Mouse (Mus musculus) bone marrow, adult 2 months (tissue): ENCODE measurements around the gene Tnfrsf19. TPM values are rescaled to one million over a fixed set of nuclear protein-coding genes. Genes with fewer than 3 reads are reported as not detected.

Source experiments
- H3K27ac ChIP-seq: fragments of 200-500 bp; 2 replicates; pipeline ENCODE4 v1.5.1; 2012; ENCODE audit warnings: low read depth, mild to moderate bottlenecking, control low read depth, inconsistent platforms, low read length; ENCODE audit not compliant: control insufficient read depth, poor library complexity, insufficient read depth
- H3K4me1 ChIP-seq: fragments of 200-500 bp; 2 replicates; pipeline ENCODE4 v1.6.1; 2011; ENCODE audit warnings: low read length; ENCODE audit not compliant: control insufficient read depth, insufficient read depth
- H3K4me3 ChIP-seq: fragments of 200-500 bp; replicated peaks from 2 replicates; pipeline ENCODE3; 2011; ENCODE audit warnings: mild to moderate bottlenecking, low read depth, low read length, control low read depth; ENCODE audit not compliant: control insufficient read depth
- CTCF ChIP-seq: fragments of 200-500 bp; IDR thresholded peaks from 2 replicates; pipeline ENCODE4 v1.5.1; 2011; ENCODE audit warnings: low read length, control low read depth; ENCODE audit not compliant: control insufficient read depth, insufficient read depth
- POLR2A ChIP-seq: fragments of 200-500 bp; IDR thresholded peaks from 2 replicates; pipeline ENCODE4 v1.6.1; 2011; ENCODE audit warnings: low read depth, mild to moderate bottlenecking, control low read depth, low read length, borderline replicate concordance; ENCODE audit not compliant: control insufficient read depth
- WGBS: fragments of 180-500 bp; shearing (Covaris S2); methylation state at CpG from one replicate; pipeline ENCODE4 v1.1.7; 2018; 5-methylcytosine and 5-hydroxymethylcytosine counted together
- polyA plus RNA-seq: library from polyadenylated mRNA; stranded (reverse); fragments of >200 nt; gene quantifications from 2 replicates; pipeline ENCODE4 v1.2.4, GENCODE M21; 2011; ENCODE audit warnings: low replicate concordance; ENCODE audit not compliant: missing spikeins, insufficient read depth, insufficient read length

Tnfrsf19 gene
- polyA plus RNA-seq, 1 experiment, result 2.9 TPM

GRCm38 (mm10) chr14:61012397-61012931 lies 33.8 kb downstream of the Tnfrsf19 start:
- Histone ChIP-seq H3K4me1 (no peaks in the 10 kb centered on the region; the same call in 1 of the 2 replicates), H3K4me3 (no peak overlapping the region), H3K27ac (no peak overlapping the region)
- no peak for TF ChIP-seq POLR2A
- TF ChIP-seq CTCF, result no peak
- WGBS, result 9% methylated on average over 17 of the region's 17 CpGs

DNA sequence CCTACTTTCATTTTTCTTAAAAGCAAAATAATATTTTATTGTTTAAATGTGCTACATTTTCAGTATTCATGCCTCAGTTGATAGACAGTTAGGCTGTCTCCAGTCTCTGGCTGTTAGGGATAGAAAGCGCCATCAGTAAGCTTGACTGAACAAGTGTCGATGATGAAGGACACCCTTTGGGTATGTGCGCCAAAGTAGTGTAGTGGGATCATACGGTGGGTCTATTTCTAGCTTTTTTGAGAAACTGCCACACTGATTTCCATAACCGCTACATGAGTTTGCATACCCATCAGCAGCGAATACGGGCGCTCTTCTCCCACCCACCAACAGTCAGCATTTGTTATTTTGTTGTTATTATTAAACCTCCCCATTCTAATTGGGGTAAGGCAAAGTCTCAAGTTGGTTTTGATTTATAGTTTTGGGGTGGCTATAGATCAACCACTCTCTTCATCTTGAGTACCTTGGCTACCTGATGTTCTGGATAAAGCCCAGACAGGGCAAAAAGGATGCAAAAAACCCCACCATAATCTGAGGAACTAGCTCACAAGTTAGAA lies 34.6 kb downstream of the Tnfrsf19 start:
- 90% methylated on average over 8 of the region's 8 CpGs for WGBS
- Histone ChIP-seq H3K27ac (no peak overlapping the region), H3K4me3 (no peak overlapping the region), H3K4me1 (no peaks in the 10 kb centered on the region; the same call in 1 of the 2 replicates)
- TF ChIP-seq POLR2A (no peak), CTCF (no peak)

- no peak for TF ChIP-seq CTCF
- no peak for TF ChIP-seq POLR2A
- Histone ChIP-seq H3K4me3 (no peak overlapping the region), H3K27ac (no peak overlapping the region), H3K4me1 (no peaks in the 10 kb centered on the region; the same call in 1 of the 2 replicates)
- 76% methylated on average over 17 of the region's 17 CpGs for WGBS
Measured at GRCm38 (mm10) chr14:61005127-61005837, 41.0 kb downstream of the Tnfrsf19 start.

- TF ChIP-seq POLR2A (no peak), CTCF (no peak)
- WGBS, result 87% methylated on average over 6 of the region's 6 CpGs
Measured at GRCm38 (mm10) chr14:61003676-61004075, 42.6 kb downstream of the Tnfrsf19 start.

GRCm38 (mm10) chr14:61000072-61000471 lies 46.2 kb downstream of the Tnfrsf19 start:
- WGBS, result 85% methylated on average over 5 of the region's 5 CpGs
- TF ChIP-seq POLR2A (no peak), CTCF (no peak)
- Histone ChIP-seq H3K4me1 (no peaks in the 10 kb centered on the region; the same call in 1 of the 2 replicates), H3K4me3 (no peak overlapping the region), H3K27ac (no peak overlapping the region)

More at GRCm38 (mm10) chr14:61003676-61004075, 42.6 kb downstream of the Tnfrsf19 start:
- Histone ChIP-seq H3K4me1 (no peaks in the 10 kb centered on the region; the same call in 1 of the 2 replicates), H3K4me3 (no peak overlapping the region), H3K27ac (no peak overlapping the region)

- Histone ChIP-seq H3K4me1 (no peaks in the 10 kb centered on the region; the same call in 1 of the 2 replicates), H3K4me3 (no peak overlapping the region), H3K27ac (no peak overlapping the region)
- TF ChIP-seq CTCF (no peak), POLR2A (no peak)
- WGBS, result 85% methylated on average over 6 of the region's 6 CpGs
Measured at GRCm38 (mm10) chr14:60996556-60996955, 49.7 kb downstream of the Tnfrsf19 start.

- H3K27ac ChIP-seq, result no peak overlapping the region
- no peak overlapping the region for H3K4me3 ChIP-seq
- no peak for TF ChIP-seq POLR2A
- no peak for TF ChIP-seq CTCF
- no peaks in the 10 kb centered on the region for H3K4me1 ChIP-seq
- 80% methylated on average over 10 of the region's 10 CpGs for WGBS
Measured at GRCm38 (mm10) chr14:60993506-60993905, 52.8 kb downstream of the Tnfrsf19 start.

- Histone ChIP-seq H3K27ac (no peak overlapping the region), H3K4me1 (no peaks in the 10 kb centered on the region), H3K4me3 (no peak overlapping the region)
- WGBS, result 79% methylated on average over 3 of the region's 3 CpGs
- TF ChIP-seq CTCF (no peak), POLR2A (no peak)
Measured at GRCm38 (mm10) chr14:60993092-60993491, 53.2 kb downstream of the Tnfrsf19 start.
